Mouse (Mus musculus): Measurements from ENCODE around the gene Ephb4.

- TF ChIP-seq EP300 (IDR thresholded peaks at IDR 0.05; ENCODE audit: insufficient read depth, low read depth, low read length) = no peak
- no peak for TF ChIP-seq CTCF (IDR thresholded peaks at IDR 0.05)
These were observed 48.7 kb upstream of the Ephb4 start for GRCm38 (mm10) chr5:137301253-137301652.
